Mouse (Mus musculus) hematopoietic stem cell, adult 5-6 weeks (primary cell): Measurements from ENCODE around the gene C130026I21Rik. TPM values are rescaled to one million over a fixed set of nuclear protein-coding genes. Genes with fewer than 3 reads are reported as not detected.
"Not testable (repeated sequence)": the region's sequence is repeated elsewhere in the genome, so short reads cannot be mapped to it uniquely, and the experiment has no call there.

Experiments used
- ATAC-seq, 2 experiments: fragments of 125-278 bp in 1 of 2; replicated peaks in 1 of 2; 2 replicates each; pipeline ENCODE4 v1.8.0; 2016 to 2017; ENCODE audit warnings: inconsistent platforms in 2 of 2, mild to moderate bottlenecking in 2 of 2, moderate number of reproducible peaks in 2 of 2, low read depth in 1 of 2, moderate TSS enrichment in 1 of 2; ENCODE audit not compliant: low FRiP score in 2 of 2, poor library complexity in 2 of 2, severe bottlenecking in 2 of 2, insufficient read depth in 1 of 2, low TSS enrichment in 1 of 2
- total RNA-seq: library from RNA; stranded (forward); fragments of 172-1452, 232-1000 nt; gene quantifications from 2 replicates; pipeline ENCODE4 v1.2.3, GENCODE M21; 2017

Gene C130026I21Rik
- total RNA-seq, 1 experiment from 2014 or later: 15.2 TPM

DNA sequence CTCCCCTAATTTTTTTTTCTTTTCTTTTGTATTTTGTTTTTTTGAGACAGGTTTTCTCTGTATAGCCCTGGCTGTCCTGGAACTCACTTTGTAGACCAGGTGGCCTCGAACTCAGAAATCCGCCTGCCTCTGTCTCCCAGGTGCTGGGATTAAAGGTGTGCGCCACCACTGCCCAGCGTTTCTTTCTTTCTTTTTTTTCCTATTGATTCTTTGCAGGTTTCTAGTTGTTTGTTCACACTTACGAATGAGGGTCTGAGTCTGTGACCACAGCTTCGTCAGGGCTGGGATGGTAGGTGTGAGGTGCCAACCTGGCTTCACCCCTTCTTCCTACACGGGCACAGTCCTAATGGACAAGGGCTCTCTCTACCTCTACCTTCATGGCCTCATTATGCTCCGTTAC lies 281.3 kb downstream of the C130026I21Rik start:
- ATAC-seq: not testable (repeated sequence)

DNA sequence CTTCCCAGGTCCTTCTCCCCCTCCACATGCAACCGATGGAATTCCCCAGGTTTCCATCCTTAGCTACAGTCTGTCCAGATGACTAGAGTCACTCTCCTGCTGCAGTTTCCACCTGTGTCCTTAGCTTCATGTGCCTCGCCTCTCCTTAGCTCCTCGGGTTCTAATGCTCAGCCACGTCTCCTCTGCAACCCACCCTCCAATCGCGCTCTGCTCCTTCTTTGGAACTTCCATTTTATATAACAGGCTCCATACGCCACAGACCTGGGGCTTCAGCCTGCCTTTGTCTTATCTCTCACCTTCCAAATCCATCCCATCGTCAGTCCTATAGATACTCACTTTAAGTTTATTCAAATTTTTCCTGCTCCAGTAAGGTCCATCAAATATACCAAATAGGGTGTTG lies 282.6 kb downstream of the C130026I21Rik start:
- not testable (repeated sequence) for ATAC-seq

DNA sequence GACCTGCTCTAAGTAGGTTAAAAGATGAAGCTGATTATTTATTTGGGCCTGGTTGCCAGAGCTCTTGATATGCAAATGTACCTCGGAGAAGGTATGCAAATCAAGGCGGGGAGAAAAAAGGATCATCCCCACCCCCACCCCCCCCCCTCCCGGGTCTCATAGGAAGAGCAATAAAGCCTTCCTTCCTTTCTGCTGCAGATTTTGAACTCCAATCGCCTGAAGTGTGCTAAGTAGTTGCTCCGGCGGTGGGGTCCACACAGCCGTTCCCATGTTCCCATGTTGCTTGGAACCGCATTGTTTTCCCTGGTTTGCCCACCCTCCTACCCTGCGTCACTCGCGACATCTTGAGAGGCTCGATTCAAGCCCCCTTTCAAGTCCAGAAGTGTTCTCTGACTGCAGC lies 308.6 kb downstream of the C130026I21Rik start:
- not testable (repeated sequence) for ATAC-seq

DNA sequence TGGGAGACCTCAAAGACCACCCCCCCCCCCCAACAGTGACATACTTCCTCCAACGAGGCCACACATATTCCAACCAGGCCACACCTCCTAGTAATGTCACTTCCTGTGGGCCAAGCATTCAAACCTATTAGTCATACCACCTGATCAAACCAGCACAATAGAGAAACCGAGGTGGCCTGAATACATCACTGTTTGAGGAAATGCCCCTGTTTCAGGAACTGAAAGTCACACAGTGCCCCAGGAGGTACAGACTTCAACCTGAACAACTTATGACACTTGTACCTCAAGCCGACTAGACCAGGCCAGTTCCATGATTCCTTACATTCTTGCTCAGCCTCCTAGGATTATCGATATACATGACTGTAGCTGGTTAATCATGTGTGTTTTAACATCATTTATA lies 312.7 kb downstream of the C130026I21Rik start:
- ATAC-seq: not testable (repeated sequence)

DNA sequence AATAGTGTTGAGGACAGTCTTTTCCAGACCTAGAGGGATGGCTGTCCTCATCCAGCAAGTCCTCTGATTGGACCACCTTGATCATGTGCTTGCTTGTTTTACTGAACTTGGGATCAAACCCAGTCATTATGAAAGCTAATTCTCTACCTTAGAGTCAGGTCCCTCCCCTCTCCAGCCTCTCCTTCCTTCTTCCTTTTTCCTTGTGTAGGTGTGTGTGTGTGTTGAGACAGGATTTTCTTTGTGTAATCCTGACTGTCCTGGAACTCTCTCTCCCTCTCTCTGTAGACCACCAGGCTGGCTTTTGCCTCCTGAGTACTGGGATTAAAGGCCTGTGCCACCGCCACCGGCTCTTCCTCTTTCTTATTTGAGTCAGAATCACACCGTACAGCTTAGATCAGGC lies 313.6 kb downstream of the C130026I21Rik start:
- ATAC-seq: not testable (repeated sequence)

DNA sequence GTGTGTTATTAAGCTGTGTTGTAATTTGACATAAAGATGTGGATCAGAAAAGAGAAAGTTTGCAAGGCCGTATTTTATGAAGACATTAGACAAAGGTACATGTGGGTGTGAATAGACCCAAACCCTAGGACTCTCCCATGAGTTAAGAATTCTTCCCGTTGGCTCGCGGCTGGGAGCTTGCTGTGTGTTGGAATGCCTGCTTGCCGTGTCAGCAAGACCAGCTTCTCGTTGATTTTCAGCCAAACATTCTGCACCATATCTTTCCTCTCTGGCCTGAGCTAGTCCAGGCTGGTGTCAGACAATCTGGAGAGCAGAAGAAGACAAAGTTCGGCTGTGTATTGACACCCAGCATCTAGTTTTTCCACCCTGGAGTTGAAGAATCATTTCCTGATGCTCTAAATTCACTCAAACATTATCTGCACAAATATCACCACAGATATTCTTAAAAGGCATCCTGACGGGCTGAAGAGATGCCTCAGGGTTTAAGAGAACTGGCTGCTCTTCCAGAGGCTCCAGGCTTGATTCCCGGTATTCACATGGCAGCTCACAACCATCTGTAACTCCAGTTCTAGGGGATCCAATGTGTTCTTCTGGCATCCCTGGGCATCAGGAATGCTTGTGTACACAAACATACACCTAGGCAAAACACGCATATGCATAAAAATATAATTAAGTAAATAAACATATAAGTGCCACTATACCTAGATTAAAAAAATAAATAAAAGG lies 317.7 kb downstream of the C130026I21Rik start:
- no peak for ATAC-seq

DNA sequence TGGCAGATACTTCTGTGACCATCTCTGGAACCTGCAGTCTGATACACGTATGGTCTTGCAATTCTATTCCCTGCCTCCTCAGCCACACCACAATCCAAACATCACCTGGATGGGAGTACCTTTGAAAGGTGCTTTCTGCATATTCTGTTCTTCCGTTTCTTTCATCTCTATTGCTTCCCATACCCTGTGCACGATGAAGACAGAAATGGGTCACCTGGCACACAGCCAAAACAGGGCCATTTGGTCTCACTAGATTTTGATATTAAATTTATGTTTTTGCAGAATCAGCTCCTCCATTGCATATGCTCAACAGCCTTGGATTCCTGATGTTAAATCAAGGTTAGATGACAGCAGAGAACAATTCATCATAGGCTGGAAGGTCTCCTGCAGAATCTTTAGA lies 318.8 kb downstream of the C130026I21Rik start:
- no peak for ATAC-seq

DNA sequence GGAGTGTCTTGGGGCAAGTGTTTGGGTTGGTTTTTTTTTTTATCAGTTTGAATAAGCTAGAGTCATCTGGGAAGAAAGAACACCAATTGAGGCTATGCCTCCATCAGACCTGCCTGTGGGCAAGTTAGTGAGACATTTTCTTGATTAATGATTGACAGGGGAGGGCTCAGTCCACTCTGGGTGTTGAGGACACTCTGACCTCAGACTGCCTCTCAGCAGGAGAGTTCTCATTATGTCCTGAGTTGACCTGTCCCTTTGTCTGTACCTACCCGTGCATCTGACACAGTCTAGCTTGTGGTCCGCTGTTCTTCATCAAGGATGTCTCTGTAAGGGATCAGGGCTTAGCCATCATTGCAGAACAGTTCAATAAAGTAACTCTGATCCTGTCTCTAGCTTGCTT lies 323.0 kb downstream of the C130026I21Rik start:
- ATAC-seq: no peak

DNA sequence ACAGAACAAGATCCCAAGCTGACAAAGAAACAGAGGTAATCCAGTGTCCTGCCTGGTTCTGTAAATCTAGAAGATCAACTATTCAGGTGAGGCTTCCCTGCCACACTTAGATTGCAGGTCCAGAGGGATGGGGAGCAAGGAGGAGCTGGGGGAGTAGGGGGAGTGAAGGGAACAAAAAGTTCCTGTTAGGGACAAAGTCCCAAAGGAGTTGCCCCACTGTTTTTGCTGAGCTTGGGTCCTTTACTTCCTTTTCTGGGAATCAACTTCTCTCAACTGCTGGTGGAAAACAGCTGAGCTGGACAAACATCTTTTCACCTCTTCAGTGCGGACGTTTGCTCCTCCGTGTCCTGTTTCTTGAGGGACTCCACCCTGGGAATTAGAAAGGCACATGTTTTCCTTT lies 324.4 kb downstream of the C130026I21Rik start:
- ATAC-seq: no peak

DNA sequence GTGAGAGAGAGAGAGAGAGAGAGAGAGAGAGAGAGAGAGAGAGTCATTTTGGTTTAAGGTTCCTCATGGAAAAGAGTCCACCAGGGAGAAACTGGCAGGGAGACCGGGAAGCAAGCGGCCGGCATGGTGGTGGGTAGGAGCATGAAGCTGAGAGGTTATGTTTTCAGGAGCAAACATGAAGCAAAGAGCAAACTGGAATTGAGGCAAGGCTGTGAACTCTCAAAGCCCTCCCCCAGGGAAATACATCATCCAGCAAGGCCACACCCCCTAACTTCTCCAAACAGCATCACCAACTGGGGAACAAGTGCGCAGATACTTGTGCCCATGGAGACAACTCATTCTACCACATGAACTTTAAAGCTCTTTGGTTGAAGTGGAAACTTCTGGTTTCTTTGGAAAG lies 326.8 kb downstream of the C130026I21Rik start:
- ATAC-seq: no peak

Other genes with a start within 250 kb of the C130026I21Rik start
- gene Gm10553, start 170.4 kb downstream of the C130026I21Rik start, total RNA-seq: not detected in 2 replicates
- 4.3 and 20.9 TPM in 2 replicates for gene A530032D15Rik, start 160.7 kb downstream of the C130026I21Rik start, total RNA-seq